Mouse (Mus musculus) left cerebral cortex, postnatal 14 days (tissue): ENCODE measurements around the gene Ccdc63. TPM values are rescaled to one million over a fixed set of nuclear protein-coding genes. Genes with fewer than 3 reads are reported as not detected.
"Not testable (repeated sequence)": the region's sequence is repeated elsewhere in the genome, so short reads cannot be mapped to it uniquely, and the experiment has no call there.

ENCODE experiments used
- DNase-seq, 2 experiments: peaks; one replicate each; pipeline ENCODE4 v3.0.0; 2021 to 2022; ENCODE audit warnings: low spot score in 2 of 2, mixed read lengths in 1 of 2
- intact Hi-C: fragments of 180-260 bp; cut with DNase I; formaldehyde crosslinking; loops from one replicate; pipeline ENCODE4 v1.15.1; 2025
- long read RNA-seq, 2 experiments: library from polyadenylated mRNA; stranded (forward); transcript quantifications; one replicate each; pipeline ENCODE4 v2.0.0; 2021
- total RNA-seq, 2 experiments: library from RNA; stranded (reverse); gene quantifications; 2 replicates each; pipeline ENCODE4 v1.2.3; 2021

Ccdc63 gene
- total RNA-seq = under 1 TPM in 1 of 2 experiments, not detected in 1; 0.24 TPM
- long read RNA-seq, experiment 1 = 0 reads
- long read RNA-seq, experiment 2 = 0 reads

GRCm38 (mm10) chr5:122140723-122141122 lies at the start of gene Ccdc63:
Gene Ccdc63, minus strand, starts transcription at chr5:122140823.
- no peak for DNase-seq
- intact Hi-C loops = no loop called here

- no peak for DNase-seq
- intact Hi-C loops = loop anchor here (5.0 kb wide), 1 partner anchor 33 kb away; no protein-coding TSS in a partner anchor
Measured at GRCm38 (mm10) chr5:122189115-122189514, 48.5 kb upstream of the Ccdc63 start.

- intact Hi-C loops = loop anchor here (5.0 kb wide), 1 partner anchor 37 kb away; no protein-coding TSS in a partner anchor
- DNase-seq = not testable (repeated sequence)
Measured at GRCm38 (mm10) chr5:122184858-122185257, 44.2 kb upstream of the Ccdc63 start.

- DNase-seq = no peak
- intact Hi-C loops = no loop called here
Measured at GRCm38 (mm10) chr5:122184283-122184806, 43.7 kb upstream of the Ccdc63 start.

GRCm38 (mm10) chr5:122179665-122180064 lies 39.0 kb upstream of the Ccdc63 start:
- DNase-seq = no peak
- intact Hi-C loops = loop anchor here (5.0 kb wide), 1 partner anchor 58 kb away; no protein-coding TSS in a partner anchor

- DNase-seq = peak; percentile 52 to 65
- intact Hi-C loops = loop anchor here (2.0 to 5.0 kb wide), 2 partner anchors 48 to 61 kb away; no protein-coding TSS in a partner anchor
Measured at GRCm38 (mm10) chr5:122176398-122176797, 35.8 kb upstream of the Ccdc63 start.

GRCm38 (mm10) chr5:122175961-122176360 lies 35.3 kb upstream of the Ccdc63 start:
- intact Hi-C loops = loop anchor here (2.0 to 5.0 kb wide), 2 partner anchors 47 to 61 kb away; no protein-coding TSS in a partner anchor
- no peak for DNase-seq

GRCm38 (mm10) chr5:122175402-122175801 lies 34.8 kb upstream of the Ccdc63 start:
- intact Hi-C loops = loop anchor here (5.0 kb wide), 1 partner anchor 62 kb away; no protein-coding TSS in a partner anchor
- no peak for DNase-seq

- DNase-seq = no peak
- intact Hi-C loops = no loop called here
Measured at GRCm38 (mm10) chr5:122171058-122171457, 30.4 kb upstream of the Ccdc63 start.

GRCm38 (mm10) chr5:122168344-122169069 lies 27.9 kb upstream of the Ccdc63 start:
- intact Hi-C loops = loop anchor here (5.0 kb wide), 1 partner anchor 36 kb away; no protein-coding TSS in a partner anchor

GRCm38 (mm10) chr5:122166636-122167161 lies 26.1 kb upstream of the Ccdc63 start:
- DNase-seq = no peak

More at GRCm38 (mm10) chr5:122168344-122169069, 27.9 kb upstream of the Ccdc63 start:
- DNase-seq = no peak

GRCm38 (mm10) chr5:122165233-122165915 lies 24.8 kb upstream of the Ccdc63 start:
- peak; percentile 59 to 75 for DNase-seq
- intact Hi-C loops = loop anchor here (5.0 kb wide), 1 partner anchor 33 kb away; no protein-coding TSS in a partner anchor

More at GRCm38 (mm10) chr5:122166636-122167161, 26.1 kb upstream of the Ccdc63 start:
- intact Hi-C loops = loop anchor here (5.0 kb wide), 1 partner anchor 34 kb away; no protein-coding TSS in a partner anchor

- no peak for DNase-seq
- intact Hi-C loops = no loop called here
Measured at GRCm38 (mm10) chr5:122164011-122164410, 23.4 kb upstream of the Ccdc63 start.

- intact Hi-C loops = no loop called here
- no peak for DNase-seq
Measured at GRCm38 (mm10) chr5:122163194-122163593, 22.6 kb upstream of the Ccdc63 start.

- intact Hi-C loops = no loop called here
- peak in 1 of 2 experiments; percentile 26 for DNase-seq
Measured at GRCm38 (mm10) chr5:122158557-122159515, 18.2 kb upstream of the Ccdc63 start.

GRCm38 (mm10) chr5:122157827-122158381 lies 17.3 kb upstream of the Ccdc63 start, which contains the start of gene Ppp1cc:
Gene Ppp1cc, plus strand, starts transcription at chr5:122158278.
- DNase-seq = peak; percentile 92 to 95
- intact Hi-C loops = no loop called here

- intact Hi-C loops = no loop called here
- no peak for DNase-seq
Measured at GRCm38 (mm10) chr5:122156486-122156885, 15.9 kb upstream of the Ccdc63 start.

- DNase-seq = no peak
- intact Hi-C loops = no loop called here
Measured at GRCm38 (mm10) chr5:122155613-122156012, 15.0 kb upstream of the Ccdc63 start.
